Mouse (Mus musculus): ENCODE results near the gene Prmt6. TPM values are rescaled to one million over a fixed set of nuclear protein-coding genes. Genes with fewer than 3 reads are reported as not detected.

The Prmt6 gene
- 20.5 and 22.6 TPM in 2 replicates for polyA plus RNA-seq (2012; rRNA removed)
- 25.5 and 27.7 TPM in 2 replicates for polyA plus RNA-seq (2014; fragmentation: Nextera tagmentation; extraction: Ambion mirVana)

DNA sequence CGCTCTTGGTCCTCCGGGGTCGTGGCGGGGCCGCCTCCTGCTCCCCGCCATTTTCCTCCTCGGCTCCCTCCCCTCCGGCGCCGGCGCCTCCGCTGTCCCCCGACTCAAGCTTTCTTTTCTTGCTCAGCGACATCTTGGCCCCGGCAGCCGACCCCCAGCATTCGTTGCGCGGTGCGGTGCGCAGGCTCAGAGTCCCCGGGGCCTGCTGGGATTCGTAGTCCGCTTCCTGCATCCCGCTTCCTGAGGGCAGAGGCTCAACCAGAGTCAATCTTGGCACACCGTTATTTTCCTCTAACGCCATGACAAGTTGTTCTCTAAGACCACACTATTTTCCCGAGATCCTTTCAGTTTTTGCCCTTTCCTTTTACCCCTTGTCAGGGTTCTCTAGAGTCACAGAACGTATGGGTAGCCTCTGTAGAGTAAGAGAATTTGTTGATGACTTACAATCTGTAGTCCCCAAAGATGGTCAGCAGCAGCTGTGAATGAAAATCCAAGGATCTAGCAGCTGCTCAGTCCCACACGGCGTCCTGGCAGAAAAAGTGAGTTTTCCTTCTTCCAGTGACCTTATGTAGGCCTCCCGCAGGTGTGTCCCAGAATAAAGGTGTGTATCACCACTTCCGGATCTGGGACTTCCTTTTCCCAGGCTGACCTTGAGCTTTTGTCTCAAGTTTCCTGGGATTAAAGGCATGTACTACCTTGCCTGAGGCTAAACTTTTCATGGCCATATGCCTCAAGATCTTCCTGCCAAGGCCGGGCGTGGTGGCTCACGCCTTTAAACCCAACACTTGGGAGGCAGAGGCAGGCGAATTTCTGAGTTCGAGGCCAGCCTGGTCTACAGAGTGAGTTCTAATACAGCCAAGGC, at the start of gene Prmt6:
Gene Prmt6 (minus strand): TSS at position 160 of the 862 bp plus-strand sequence.
- 0 out of 2 replicates have a peak, but pooled peaks have one; percentile 26 for TF ChIP-seq POLR2A (IDR thresholded peaks at IDR 0.05; ENCODE audit: borderline replicate concordance, extremely low read depth, insufficient read depth, insufficient read length)
- H3K36me3 ChIP-seq (ENCODE audit: control insufficient read depth, insufficient read depth, low read length) = peaks cover 9% of the 10 kb centered on the region
- no peaks in the 10 kb centered on the region for H3K9me3 ChIP-seq (ENCODE audit: control insufficient read depth, low read length)
- H3K9ac ChIP-seq (ENCODE audit: low read depth, low read length, severe bottlenecking) = peak within 1 kb of the TSS; percentile 96
- WGBS = 19% methylated on average over 37 of the region's 38 CpGs
- no peaks in the 10 kb centered on the region for H3K27me3 ChIP-seq (ENCODE audit: control insufficient read depth, insufficient read depth, low read length)
- H3K4me3 ChIP-seq (replicated peaks; ENCODE audit: low read length) = peak within 1 kb of the TSS; percentile 81
- H3K4me2 ChIP-seq (replicated peaks; ENCODE audit: low read depth, low read length, severe bottlenecking) = peak within 1 kb of the TSS; percentile 68
- DNase-seq (ENCODE audit: low spot score) = peak; percentile 91
- ATAC-seq (ENCODE audit: low FRiP score, low read depth) = peak; percentile 92
- peaks cover 7% of the 10 kb centered on the region for H3K4me1 ChIP-seq (ENCODE audit: control insufficient read depth, insufficient read depth, low read length)
- peak within 1 kb of the TSS; percentile 95 for H3K27ac ChIP-seq (replicated peaks; ENCODE audit: low read depth, low read length)

DNA sequence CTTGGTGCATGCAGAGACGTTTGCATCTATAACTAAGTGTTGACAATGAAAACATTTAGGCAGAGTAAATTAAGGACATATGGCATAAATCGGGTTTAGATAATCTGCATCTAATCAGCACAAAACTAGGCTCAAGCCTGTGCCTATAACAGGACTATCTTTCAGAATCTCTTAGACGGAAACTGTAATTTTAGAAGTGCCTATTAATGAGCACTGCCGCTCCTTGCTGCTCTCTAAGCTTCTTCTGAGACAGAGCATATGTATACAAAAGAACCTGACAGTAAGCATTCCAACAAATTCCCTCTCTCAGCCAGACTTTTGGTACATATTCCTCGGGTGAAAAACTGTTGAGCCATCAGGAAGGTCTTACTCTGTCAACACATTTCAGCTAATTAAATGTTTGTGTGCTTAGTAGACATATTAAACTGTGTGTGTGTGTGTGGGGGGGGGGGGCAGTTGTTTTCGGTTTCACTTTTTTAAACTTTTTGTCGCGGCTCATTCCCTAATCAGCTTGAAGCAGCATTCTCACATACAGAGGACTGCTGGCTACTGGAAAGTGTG, 39.8 kb upstream of the Prmt6 start:
- no peak for TF ChIP-seq POLR2A (IDR thresholded peaks at IDR 0.05; ENCODE audit: borderline replicate concordance, extremely low read depth, insufficient read depth, insufficient read length)
- ATAC-seq (ENCODE audit: low FRiP score, low read depth) (no peak), DNase-seq (ENCODE audit: low spot score) (no peak)
- Histone ChIP-seq H3K27me3 (ENCODE audit: control insufficient read depth, insufficient read depth, low read length) (no peaks in the 10 kb centered on the region), H3K9ac (ENCODE audit: low read depth, low read length, severe bottlenecking) (no peak overlapping the region), H3K36me3 (ENCODE audit: control insufficient read depth, insufficient read depth, low read length) (no peaks in the 10 kb centered on the region), H3K27ac (replicated peaks; ENCODE audit: low read depth, low read length) (no peak overlapping the region), H3K4me1 (ENCODE audit: control insufficient read depth, insufficient read depth, low read length) (no peaks in the 10 kb centered on the region), H3K9me3 (ENCODE audit: control insufficient read depth, low read length) (no peaks in the 10 kb centered on the region), H3K4me3 (replicated peaks; ENCODE audit: low read length) (no peak overlapping the region), H3K4me2 (replicated peaks; ENCODE audit: low read depth, low read length, severe bottlenecking) (no peak overlapping the region)
- 64% methylated on average over 8 of the region's 8 CpGs for WGBS

GRCm38 (mm10) chr3:110282651-110283050, 31.9 kb upstream of the Prmt6 start:
- no peaks in the 10 kb centered on the region for H3K4me1 ChIP-seq (ENCODE audit: control insufficient read depth, insufficient read depth, low read length)
- 82% methylated on average over 5 of the region's 5 CpGs for WGBS
- DNase-seq (ENCODE audit: low spot score) (no peak), ATAC-seq (ENCODE audit: low FRiP score, low read depth) (no peak)
- H3K36me3 ChIP-seq (ENCODE audit: control insufficient read depth, insufficient read depth, low read length) = no peaks in the 10 kb centered on the region
- H3K4me3 ChIP-seq (replicated peaks; ENCODE audit: low read length) = no peak overlapping the region
- H3K27me3 ChIP-seq (ENCODE audit: control insufficient read depth, insufficient read depth, low read length) = no peaks in the 10 kb centered on the region
- TF ChIP-seq POLR2A (IDR thresholded peaks at IDR 0.05; ENCODE audit: borderline replicate concordance, extremely low read depth, insufficient read depth, insufficient read length) = no peak
- no peaks in the 10 kb centered on the region for H3K9me3 ChIP-seq (ENCODE audit: control insufficient read depth, low read length)
- no peak overlapping the region for H3K9ac ChIP-seq (ENCODE audit: low read depth, low read length, severe bottlenecking)
- H3K4me2 ChIP-seq (replicated peaks; ENCODE audit: low read depth, low read length, severe bottlenecking) = no peak overlapping the region
- no peak overlapping the region for H3K27ac ChIP-seq (replicated peaks; ENCODE audit: low read depth, low read length)

DNA sequence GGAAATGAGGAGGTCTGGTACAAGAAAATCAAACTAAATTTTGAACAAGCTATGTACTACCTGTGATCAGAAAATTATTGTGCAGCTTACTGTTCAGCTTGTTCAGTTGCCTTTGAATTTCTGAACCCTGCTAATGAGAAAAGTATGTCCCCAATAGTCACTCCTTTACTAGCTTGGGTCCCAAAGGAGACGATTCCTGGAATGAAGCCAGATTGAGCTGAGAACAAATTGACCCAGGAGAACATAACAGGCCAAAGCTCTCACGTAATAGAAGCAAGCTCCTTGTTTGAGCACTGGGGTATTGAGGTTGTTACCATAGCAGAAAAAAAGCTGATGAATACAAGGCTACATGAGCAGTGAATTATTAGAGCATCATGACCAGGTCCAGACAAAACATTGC, 17.0 kb upstream of the Prmt6 start:
- Histone ChIP-seq H3K4me3 (replicated peaks; ENCODE audit: low read length) (no peak overlapping the region), H3K9ac (ENCODE audit: low read depth, low read length, severe bottlenecking) (no peak overlapping the region), H3K27ac (replicated peaks; ENCODE audit: low read depth, low read length) (no peak overlapping the region), H3K27me3 (ENCODE audit: control insufficient read depth, insufficient read depth, low read length) (no peaks in the 10 kb centered on the region), H3K4me2 (replicated peaks; ENCODE audit: low read depth, low read length, severe bottlenecking) (no peak overlapping the region), H3K4me1 (ENCODE audit: control insufficient read depth, insufficient read depth, low read length) (no peaks in the 10 kb centered on the region), H3K36me3 (ENCODE audit: control insufficient read depth, insufficient read depth, low read length) (no peaks in the 10 kb centered on the region), H3K9me3 (ENCODE audit: control insufficient read depth, low read length) (no peaks in the 10 kb centered on the region)
- no peak for ATAC-seq (ENCODE audit: low FRiP score, low read depth)
- no peak for DNase-seq (ENCODE audit: low spot score)
- 26% methylated on average over 2 of the region's 2 CpGs for WGBS
- no peak for TF ChIP-seq POLR2A (IDR thresholded peaks at IDR 0.05; ENCODE audit: borderline replicate concordance, extremely low read depth, insufficient read depth, insufficient read length)

GRCm38 (mm10) chr3:110253105-110253504, 2.3 kb upstream of the Prmt6 start:
- 86% methylated on average over 4 of the region's 4 CpGs for WGBS
- DNase-seq (ENCODE audit: low spot score) (no peak), ATAC-seq (ENCODE audit: low FRiP score, low read depth) (no peak)
- Histone ChIP-seq H3K27me3 (ENCODE audit: control insufficient read depth, insufficient read depth, low read length) (no peaks in the 10 kb centered on the region), H3K9ac (ENCODE audit: low read depth, low read length, severe bottlenecking) (no peak overlapping the region), H3K27ac (replicated peaks; ENCODE audit: low read depth, low read length) (no peak overlapping the region), H3K4me3 (replicated peaks; ENCODE audit: low read length) (no peak overlapping the region), H3K4me2 (replicated peaks; ENCODE audit: low read depth, low read length, severe bottlenecking) (no peak overlapping the region), H3K4me1 (ENCODE audit: control insufficient read depth, insufficient read depth, low read length) (peaks cover 7% of the 10 kb centered on the region), H3K9me3 (ENCODE audit: control insufficient read depth, low read length) (no peaks in the 10 kb centered on the region), H3K36me3 (ENCODE audit: control insufficient read depth, insufficient read depth, low read length) (no peaks in the 10 kb centered on the region)
- no peak for TF ChIP-seq POLR2A (IDR thresholded peaks at IDR 0.05; ENCODE audit: borderline replicate concordance, extremely low read depth, insufficient read depth, insufficient read length)

All from limb, embryonic 14.5 days (tissue).